Mouse (Mus musculus) splenic B cell, adult 2 months (primary cell): ENCODE data around the gene Syngr1.

Experiments used
- DNase-seq: peaks from one replicate; pipeline ENCODE4 v3.0.0-alpha.2; 2011; ENCODE audit warnings: low read depth, low spot score
- H3K27me3 ChIP-seq: 2 replicates; pipeline ENCODE4 v1.6.1; 2012; ENCODE audit warnings: mild to moderate bottlenecking, low read length, moderate library complexity, mixed read lengths; ENCODE audit not compliant: control insufficient read depth, poor library complexity, insufficient read depth, severe bottlenecking
- H3K36me3 ChIP-seq: 2 replicates; pipeline ENCODE4 v1.6.1; 2012; ENCODE audit warnings: mild to moderate bottlenecking, low read length, moderate library complexity, mixed read lengths; ENCODE audit not compliant: control insufficient read depth, poor library complexity, insufficient read depth, severe bottlenecking

The Syngr1 gene

DNA sequence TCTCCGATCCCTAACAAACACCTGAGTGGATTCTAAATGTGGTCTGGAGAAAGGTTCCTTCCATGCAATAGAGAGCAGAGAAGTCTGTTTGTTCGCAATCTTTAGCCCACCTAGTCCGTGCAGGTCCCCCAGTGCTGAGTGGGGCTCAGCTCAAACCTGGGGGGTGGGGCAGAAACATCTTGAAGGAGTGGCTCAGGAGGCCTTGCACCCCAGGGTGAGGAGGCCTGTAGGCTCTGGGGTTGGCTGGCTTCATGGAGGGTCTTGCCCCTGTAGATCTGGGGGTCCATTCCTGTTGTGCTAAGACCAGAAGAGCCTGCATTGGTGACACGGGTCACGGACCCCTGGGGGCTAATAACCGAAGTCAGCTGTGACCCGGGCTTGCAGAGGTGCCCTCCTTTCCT lies 907 bp downstream of the Syngr1 start:
- Histone ChIP-seq H3K27me3 (no peaks in the 10 kb centered on the region; the same call in 1 of the 2 replicates), H3K36me3 (no peaks in the 10 kb centered on the region)
- DNase-seq: no peak

DNA sequence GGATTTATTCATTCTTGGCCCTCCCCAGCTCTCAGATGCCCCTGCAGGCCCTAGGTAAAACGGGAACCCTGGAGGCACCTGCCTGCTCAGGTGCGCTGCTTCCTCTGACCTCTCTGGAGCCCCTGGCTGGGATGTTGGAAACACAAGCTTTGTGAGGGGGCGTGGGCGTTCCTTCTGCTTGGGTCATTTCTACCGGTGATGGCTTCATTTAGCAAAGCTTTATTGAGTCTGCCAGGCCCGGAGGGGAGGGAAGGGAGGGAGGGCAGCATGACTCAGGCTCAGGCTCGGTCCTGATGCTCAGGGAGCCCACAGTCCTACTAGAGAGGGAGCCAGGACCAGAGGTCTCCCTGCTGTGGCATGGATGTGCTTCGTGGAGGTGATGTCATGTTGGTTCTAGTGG lies 1.5 kb downstream of the Syngr1 start:
- no peaks in the 10 kb centered on the region; the same call in 1 of the 2 replicates for H3K27me3 ChIP-seq
- DNase-seq: no peak
- no peaks in the 10 kb centered on the region for H3K36me3 ChIP-seq

DNA sequence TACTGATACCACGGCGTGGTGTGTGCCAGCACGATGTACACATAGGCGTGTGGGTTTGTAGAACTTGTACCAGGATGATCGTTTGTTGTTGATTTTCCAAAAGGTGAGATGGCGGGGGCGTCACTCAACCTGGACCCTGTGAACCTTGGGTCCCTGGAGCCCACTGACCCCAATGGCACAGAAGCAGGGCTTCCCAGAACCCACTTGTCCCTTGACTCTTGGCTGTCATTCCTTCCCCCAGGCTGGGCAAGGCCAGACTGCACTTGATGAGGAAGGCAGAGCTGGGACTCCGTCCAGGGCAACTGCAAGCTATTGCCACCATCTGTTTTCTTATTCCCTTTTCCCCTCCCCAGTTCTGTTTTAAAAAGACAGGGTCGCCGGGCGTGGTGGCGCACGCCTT lies 3.1 kb downstream of the Syngr1 start:
- DNase-seq: no peak
- Histone ChIP-seq H3K36me3 (no peaks in the 10 kb centered on the region), H3K27me3 (no peaks in the 10 kb centered on the region; the same call in 1 of the 2 replicates)

DNA sequence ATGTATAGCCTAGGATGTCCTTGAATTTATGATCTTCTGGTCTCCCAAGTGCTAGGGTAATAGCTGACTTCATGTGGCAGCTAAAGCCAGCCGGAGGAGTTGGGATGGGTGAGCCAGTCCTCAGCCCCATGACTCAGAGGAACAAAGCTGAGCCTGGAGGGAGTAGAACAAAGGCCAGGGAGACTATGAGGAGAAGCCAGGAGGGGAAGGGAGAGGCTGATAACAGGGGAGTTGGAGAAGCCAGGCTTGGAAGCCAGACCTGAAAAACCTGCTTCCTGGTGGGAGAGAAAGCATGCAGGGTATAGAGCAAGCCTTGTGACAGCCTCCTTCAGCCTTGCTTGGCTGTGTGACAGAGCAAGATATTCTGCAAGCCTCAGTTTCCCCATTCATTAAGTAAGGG lies 4.5 kb downstream of the Syngr1 start:
- no peak for DNase-seq
- H3K27me3 ChIP-seq: no peaks in the 10 kb centered on the region; the same call in 1 of the 2 replicates
- H3K36me3 ChIP-seq: no peaks in the 10 kb centered on the region

DNA sequence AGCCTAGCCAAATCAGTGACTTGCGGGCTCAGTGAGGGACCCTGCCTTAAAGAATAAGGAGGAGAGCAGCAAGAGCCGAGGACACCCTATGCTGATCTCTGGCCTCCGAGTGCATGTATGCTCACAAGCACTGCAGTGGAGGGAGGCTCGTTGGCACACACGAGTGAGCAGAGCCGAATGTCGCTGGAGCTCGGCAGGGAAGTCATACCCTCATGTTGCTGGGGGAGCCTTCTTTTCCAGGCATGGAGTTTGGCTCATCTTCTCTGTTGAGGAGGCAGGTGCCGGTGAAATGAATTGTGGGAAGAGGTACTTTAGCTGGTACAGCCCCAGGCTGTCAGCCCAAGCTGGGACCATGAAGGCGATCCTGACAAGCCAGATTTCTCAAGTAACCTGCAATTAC lies 5.3 kb downstream of the Syngr1 start:
- Histone ChIP-seq H3K27me3 (no peaks in the 10 kb centered on the region; the same call in 1 of the 2 replicates), H3K36me3 (no peaks in the 10 kb centered on the region)
- DNase-seq: no peak

DNA sequence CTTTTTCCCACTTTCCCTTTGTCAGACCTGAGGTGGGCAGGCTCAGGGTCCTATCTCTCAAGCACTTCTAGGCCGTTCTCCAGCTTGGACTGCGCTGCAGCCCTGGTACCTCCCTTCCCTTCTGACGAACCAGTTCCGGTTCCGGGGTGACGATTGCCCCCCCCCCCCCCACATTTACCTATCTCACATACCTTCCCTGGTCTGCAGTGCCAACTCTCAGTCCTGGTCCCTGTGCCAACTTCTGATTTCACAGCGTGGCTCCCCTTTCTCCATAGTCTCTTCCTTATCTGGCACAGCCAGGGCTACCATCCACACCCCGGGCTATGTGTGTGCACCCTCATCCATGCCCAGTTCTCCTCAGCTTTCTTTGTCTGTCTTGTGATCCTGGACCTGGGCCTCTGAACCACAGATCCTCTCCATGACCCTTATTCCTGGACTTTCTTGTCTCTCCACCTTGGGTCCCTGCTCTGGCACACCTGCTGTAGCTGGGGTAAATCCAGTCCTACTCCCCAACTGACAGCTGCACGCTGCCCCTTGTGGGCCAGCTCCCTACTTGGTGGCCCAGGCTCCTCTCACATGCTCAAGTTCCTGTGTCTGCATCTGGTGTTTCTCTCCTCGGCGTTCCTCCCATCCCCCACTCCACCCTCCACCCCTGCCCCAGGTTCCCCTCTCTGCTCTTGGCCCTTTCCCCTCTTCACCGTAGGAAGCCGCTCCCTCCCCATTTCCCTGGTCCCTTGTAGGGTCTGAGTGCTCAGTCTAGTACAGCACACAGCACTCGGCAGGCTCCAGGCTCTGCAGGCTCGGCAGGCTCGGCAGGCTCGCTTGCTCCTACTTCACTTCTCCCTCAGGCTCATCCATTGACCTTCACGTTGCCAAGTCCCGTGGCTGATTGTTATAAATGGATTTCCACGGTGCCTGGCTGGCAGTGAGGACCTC lies 6.1 kb downstream of the Syngr1 start:
- H3K27me3 ChIP-seq: no peaks in the 10 kb centered on the region
- no peak for DNase-seq

DNA sequence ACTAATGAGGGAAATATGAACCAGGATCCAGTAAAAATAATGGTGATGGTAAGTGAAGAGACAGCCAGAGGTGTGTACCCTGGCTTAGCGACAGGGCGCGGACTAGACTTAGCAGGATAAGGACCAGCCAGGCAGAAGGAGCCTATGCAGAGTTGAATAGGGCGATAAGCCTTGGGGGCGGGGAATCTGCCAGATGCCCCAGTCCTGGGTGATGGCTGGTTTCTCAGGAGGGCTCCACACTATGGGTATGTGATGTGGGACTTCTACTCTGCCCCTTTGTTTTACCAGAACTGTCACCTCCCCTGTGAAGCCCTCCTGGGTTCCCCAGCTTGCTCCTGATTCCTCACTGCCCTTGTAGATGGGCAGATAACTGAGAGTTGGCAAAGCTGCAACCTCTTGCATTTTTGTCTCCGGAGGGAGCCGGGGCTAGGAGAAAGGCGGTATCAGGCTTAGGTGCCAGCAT lies 6.9 kb downstream of the Syngr1 start:
- Histone ChIP-seq H3K27me3 (no peaks in the 10 kb centered on the region), H3K36me3 (no peaks in the 10 kb centered on the region)
- no peak for DNase-seq

More for the DNA sequence above, 6.1 kb downstream of the Syngr1 start:
- H3K36me3 ChIP-seq: no peaks in the 10 kb centered on the region

DNA sequence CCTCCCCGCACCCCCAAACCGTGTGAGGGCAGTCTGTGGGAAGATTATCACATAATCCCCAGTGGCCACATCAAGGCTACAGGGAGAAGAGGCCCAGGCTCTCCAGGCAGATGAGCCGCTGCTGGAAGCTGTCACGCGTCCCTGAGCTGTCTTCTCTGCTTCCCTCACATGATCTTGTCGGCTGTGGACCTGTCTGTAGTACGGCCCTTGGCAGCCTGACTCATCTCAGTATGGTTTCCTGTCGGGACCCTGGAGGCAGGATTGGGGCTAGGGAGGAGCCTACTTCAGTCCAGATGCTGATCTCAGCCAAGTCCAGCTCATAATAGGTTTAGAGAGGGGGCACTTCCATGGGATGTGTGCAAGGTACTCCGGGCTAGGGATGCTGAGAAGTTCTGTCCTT lies 7.7 kb downstream of the Syngr1 start:
- DNase-seq: no peak
- Histone ChIP-seq H3K36me3 (no peaks in the 10 kb centered on the region), H3K27me3 (no peaks in the 10 kb centered on the region)

DNA sequence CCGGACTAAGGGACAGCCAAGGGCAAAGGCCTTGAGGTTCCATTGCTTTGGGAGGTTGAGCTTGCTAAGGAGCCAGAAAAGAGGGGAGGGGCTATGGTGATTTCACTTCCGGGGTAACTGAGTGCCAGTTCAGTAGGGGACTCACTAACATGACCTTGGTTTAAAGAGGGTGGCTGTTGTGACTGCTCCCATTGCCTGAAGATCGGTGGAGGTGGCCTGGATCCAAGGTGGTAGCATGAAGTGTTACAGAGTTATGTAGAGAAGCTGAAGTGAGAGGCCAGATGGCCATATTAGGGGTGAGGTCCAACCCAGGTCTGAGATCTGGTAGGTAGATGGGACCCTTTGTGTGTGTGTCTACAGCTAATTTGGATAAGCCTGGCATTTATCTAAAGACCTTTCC lies 8.3 kb downstream of the Syngr1 start:
- DNase-seq: no peak
- Histone ChIP-seq H3K27me3 (no peaks in the 10 kb centered on the region), H3K36me3 (no peaks in the 10 kb centered on the region)

DNA sequence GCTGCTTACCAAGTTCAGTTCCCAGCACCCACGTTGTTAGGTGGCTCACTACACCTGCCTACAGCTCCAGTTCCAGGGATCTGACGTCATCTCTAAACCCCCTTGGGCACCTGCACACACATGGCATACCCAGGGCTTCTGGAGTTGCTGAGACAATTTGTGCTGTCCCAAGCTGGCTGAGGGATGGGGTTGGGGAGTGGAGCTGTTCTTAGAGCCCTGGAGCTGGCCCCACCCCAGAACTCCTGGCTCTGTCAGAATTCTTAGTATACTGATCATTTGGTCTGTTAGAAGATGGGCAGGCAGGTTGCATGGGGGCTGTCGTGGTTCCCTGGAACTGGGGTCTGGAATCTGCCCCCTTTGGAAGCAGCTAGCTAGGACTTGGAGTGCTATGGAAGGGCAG lies 9.1 kb downstream of the Syngr1 start:
- no peak for DNase-seq
- H3K27me3 ChIP-seq: no peaks in the 10 kb centered on the region
- H3K36me3 ChIP-seq: no peaks in the 10 kb centered on the region

DNA sequence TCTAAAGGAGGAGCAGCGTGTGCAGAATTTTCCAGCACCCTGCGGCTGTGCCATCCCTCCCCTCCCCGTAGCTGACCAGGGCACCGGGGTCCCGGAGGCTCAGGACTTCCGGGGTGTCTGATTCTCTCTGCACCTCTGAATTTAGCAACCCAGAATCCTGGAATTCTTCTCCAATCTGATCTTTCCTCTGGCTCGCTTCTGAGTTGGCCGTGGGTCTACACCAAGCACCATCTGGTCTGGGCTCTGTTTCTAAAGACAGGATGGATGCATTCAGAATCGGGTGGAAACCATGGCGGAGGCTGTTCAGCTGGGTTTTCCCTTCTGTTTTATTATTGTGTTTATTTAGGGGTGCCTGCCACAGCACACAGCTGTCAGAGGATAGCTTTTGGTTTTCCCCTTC lies 9.7 kb downstream of the Syngr1 start:
- no peaks in the 10 kb centered on the region for H3K27me3 ChIP-seq
- H3K36me3 ChIP-seq: no peaks in the 10 kb centered on the region
- no peak for DNase-seq

DNA sequence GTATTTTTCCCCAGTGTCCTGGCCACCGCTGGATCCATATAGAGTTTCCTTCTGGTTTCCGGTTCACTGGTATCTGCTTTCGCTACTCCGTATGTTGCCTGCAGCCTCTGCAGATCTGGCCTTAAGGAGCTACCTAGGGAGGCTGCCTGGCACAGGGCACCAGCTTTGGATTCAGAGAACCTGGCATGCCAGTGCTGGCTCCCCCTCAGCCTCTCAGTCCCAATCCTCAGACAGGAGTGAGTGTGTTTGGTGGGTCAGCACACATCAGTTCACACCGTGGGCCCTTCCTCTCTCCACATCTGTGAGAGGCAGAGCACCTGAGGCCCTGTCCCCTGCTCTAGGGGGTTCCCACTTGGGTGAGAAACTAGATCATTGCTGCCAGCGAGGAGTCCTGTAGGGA lies 10.4 kb downstream of the Syngr1 start:
- no peak for DNase-seq
- Histone ChIP-seq H3K27me3 (no peaks in the 10 kb centered on the region), H3K36me3 (no peaks in the 10 kb centered on the region)

DNA sequence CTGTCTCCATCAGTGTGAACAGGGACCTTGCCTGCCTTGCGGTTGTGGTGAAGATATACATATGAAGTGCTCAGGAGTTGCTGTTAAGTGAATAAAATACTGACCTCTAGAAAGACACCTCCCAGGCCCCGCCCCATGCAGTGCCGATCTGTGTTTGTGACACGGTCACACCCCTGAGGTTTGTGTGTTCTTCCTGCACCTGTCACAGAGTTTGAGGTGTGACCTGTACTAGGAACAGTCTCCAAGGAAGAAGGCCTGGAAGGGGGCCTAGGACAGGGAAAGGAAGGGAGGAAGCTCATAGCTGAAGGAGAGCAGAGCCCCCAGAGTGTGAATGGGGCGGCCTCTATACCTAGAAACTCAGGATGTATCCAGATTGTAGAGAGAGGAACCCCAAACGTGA lies 11.4 kb downstream of the Syngr1 start:
- no peaks in the 10 kb centered on the region for H3K27me3 ChIP-seq
- H3K36me3 ChIP-seq: no peaks in the 10 kb centered on the region
- DNase-seq: no peak

DNA sequence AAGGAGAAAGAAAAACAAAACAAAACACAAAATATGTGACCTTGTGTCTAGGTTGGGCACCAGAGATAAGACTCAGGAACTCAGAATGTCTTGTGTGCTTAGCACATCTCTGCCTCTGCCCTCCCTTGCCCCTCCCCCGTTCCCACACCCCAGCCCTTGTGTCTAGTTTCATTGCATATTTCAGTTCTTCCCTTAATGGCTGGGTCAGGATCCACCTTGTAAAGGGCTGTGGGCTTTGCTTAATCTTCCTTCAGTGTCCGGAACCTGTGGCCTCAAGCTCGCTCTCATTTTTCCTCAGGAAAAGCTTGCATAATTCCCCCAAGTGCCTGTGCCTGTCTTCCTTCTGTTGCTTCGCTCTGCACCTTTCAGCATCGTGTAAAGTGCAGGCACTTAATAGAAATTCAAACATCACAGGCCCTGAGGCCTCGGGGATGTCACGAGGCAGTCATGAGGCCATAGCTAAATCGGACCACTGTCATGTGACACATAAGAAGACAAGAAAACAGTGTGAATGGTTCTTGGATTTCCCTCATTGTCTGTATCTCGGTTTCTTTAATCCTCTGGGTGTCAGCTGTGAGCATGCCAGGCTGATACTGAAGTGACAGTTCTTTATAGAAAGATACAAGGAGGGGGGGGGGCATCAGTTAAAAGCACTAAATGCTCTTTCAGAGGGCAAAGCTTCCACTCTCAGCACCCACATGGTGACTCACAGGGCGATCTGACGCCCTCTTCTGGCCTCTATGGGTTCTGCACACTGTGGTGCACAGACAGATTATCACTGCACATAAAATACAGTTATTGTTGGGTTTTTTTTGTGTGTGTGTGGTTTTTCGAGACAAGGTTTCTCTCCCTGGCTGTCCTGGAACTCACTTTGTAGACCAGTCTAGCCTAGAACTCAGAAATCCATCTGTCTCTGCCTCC lies 14.6 kb downstream of the Syngr1 start:
- DNase-seq: no peak
- no peaks in the 10 kb centered on the region for H3K36me3 ChIP-seq
- no peaks in the 10 kb centered on the region for H3K27me3 ChIP-seq

DNA sequence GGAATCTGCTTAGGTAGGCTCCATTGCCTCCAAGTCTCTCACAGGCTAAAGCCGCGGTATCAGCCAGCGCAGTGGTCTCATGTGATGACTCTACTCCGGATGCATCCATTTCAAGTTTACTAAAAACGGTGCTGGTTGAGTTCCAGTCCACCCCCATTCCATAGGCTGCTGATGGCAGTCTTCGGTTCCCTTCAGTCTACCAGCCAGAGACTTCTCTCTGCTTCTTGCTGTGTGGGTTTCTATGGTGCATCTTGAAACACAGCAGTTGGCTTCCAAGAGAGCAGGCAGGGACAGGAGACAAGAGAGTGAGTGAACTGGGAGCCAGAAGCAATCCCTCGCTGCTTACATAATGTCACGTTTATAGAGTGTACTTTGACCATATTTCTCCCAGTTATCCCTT lies 16.0 kb downstream of the Syngr1 start:
- no peak for DNase-seq
- H3K27me3 ChIP-seq: no peaks in the 10 kb centered on the region
- no peaks in the 10 kb centered on the region for H3K36me3 ChIP-seq
